Mouse (Mus musculus) liver (tissue): ENCODE data around the gene Casp2.

Experiments used
- DNase-seq: peaks from one replicate; pipeline ENCODE4 v3.0.0-alpha.2; 2020; ENCODE audit warnings: mixed read lengths

Gene Casp2

DNA sequence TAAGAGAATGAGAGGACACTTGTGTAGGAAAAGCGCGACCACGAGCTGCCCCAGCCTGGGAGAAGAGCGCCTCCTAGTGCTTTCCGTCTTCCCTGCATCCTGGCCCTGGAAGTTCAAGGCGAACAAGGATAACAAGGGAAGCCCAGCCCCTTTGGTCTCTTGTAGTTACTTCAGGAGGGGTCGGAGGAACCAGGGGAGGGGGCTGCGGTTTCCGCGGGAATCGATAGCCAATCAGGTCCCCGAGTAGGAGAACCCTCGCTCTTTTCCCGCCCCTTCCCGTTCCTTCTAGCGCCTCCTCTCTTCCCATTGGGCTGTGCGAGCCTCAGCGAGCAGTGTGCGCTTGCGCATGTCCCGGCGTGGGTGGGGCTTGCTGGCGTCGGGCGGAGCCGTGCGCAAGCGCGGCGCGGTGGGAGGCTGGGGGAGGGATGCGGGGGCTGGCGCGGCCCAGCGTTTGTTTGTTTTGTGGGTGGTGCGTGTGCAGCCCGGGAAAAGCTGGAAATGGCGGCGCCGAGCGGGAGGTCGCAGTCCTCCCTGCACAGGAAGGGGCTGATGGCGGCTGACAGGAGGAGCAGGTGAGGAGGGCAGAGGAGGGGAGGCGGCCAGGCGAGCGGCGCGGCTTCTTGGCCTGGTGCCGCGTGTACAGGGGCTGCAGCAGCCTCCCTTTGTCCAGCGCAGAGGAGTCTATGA lies at the start of gene Casp2:
Gene Casp2 (plus strand): TSS at position 360 of the 687 bp plus-strand sequence.
- DNase-seq: peak; percentile 98

DNA sequence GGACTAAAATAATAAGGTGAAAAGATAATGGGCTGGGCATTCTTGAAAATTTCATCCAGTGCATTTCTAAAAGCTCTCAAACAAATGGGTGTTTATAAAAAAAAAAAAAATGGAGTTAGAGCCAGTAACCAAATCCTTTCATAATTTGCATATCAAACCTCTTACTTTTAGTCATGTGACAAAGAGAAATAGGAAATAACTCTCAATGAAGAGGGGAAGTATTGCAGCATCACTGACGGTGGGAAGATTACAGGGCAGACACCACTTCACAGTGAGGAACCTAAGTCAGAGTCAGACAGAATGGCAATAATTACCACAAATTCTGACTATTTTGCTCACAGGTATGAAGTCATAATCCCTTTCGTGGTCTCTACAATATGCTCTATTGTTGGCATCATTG lies 49.8 kb upstream of the Casp2 start, which contains the start of gene Tas2r144:
Gene Tas2r144 (plus strand): TSS at position 301 of the 400 bp plus-strand sequence.
- DNase-seq: no peak

DNA sequence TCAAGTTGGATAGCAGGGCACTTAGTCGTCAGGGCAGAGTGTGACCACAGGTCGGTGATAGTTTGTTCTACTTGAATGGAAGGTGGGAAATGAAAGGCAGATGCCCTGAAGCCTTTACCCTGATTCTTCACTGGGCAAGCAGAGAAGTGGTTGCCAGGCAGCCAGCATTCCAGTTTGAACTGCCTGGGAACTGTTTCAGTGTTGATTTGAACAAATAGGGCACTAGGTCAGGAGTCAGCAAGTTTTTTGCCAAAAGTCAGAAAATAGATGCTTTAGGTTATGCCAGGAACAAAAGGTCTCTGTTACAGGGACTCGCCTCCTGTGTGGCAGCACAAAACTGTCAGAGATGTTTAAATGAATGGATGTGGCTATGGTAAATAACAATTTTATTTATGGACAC lies 42.5 kb upstream of the Casp2 start:
- DNase-seq: no peak

DNA sequence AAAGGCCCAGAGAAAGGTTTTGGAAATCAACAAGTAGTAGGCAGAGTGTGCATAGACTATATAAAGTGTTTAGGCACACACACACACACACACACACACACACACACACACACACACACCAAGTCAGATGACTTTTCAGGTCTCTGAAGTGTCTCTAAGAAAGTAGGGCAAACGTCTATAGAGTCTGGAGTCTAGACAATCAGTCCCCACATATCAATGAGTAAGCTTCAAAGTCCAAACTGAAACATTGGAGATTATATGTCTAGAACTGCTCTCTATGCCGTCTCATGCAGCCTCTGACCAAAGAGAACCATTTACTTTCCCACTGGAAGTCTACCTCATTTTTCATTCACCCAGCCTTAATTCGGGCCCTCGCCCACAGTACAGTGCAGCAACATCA lies 39.7 kb upstream of the Casp2 start:
- no peak for DNase-seq

DNA sequence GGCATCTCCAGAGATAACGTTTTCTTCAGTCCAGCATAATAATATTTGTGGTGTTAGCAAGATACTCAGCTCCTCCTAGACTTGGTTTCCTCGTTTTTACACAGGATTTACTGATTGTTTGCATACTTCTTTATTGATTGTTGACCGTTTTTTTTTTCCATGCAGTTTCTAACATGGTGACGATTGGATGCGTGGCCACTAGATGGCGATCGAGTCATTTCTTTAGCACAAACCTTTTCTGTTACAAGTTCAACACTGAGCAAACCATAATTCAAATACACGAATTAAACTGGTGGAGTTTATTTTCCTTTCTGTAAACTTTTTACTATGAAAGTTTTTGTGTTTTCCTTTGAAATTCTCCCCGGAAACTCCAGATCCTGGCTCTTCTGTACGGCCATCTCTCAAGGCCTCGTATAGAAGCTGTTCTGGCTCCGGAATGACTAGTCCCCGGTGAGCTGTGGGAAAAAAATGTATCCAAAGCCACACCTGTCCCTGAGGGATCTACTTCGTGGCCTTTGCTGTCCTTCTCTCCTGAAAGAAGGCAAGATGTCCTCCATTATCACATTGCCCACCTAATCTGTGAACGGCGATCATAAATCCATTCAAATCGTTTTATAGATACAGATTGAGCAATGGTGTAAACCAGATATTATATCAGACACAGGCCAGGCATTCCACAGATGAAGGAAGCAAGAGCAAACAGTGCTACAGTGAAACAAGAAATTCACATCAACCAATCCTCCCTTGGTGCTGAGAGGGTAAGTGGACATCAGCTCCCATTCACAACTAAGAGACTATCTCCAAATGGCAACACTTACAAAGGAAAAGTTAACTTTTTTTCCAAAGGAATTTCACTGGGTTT lies 37.3 kb upstream of the Casp2 start:
- peak; percentile 65 for DNase-seq

DNA sequence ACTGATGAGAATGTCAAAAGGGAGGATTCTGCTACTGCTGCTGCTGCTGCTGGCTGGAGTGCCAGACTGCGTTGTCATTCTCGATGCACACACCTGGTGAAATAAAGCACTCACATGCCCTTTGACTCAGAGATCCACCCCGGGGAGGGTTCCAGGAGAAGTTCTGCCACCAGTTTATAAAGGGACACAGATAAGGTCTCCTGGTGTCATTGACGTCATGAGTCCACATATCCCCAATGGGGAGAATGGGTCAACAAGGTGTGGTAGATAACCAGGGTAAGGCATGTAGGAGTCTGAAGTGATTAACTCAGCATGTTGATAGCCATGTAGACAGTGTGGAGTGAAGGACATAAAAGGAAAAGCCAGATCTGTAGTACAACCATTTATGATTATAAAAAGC lies 35.2 kb upstream of the Casp2 start:
- no peak for DNase-seq

DNA sequence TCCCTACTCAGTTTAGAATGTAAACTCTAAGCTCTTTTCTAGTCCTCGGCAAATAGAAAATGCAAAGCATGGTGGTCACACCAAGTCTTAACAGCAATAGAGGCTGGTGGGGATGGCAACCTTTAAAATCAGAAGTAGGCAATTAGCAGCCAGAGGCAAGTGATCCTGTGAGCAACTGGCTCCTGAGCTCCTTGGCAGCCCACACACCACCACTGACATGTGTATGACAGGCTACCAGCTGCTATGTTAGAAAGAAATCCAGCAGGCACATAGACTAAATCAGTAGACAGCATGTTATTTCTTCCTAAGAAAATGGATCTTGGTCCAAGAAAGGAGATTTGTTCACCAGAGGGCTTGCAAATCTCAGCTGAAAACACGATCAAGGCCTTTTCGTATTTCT lies 33.6 kb upstream of the Casp2 start:
- DNase-seq: no peak

DNA sequence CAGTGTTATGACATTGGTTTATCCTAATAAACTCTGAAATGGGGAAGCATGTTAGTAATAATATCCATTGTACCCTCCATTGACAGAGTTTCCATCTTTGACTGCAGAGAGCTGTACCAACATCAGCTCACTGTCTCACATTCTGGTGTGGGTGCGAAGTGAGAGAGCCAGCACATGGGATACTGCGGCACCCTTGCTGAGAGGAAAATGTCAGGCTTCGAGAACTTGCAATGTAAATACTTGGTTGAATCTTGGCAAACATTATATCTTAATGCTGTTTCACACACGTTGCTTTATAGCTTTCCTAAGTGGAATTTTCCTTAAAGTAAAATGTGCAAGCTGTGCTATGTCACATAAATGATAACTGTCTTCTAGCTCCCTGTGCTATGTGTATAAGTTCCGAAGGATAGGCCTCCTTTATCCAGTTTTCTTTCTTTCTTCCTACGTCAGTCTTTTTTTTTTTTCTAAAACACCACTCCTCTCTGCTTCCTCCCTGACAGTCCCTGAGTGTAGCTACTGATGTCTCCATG lies 27.4 kb upstream of the Casp2 start:
- no peak for DNase-seq

DNA sequence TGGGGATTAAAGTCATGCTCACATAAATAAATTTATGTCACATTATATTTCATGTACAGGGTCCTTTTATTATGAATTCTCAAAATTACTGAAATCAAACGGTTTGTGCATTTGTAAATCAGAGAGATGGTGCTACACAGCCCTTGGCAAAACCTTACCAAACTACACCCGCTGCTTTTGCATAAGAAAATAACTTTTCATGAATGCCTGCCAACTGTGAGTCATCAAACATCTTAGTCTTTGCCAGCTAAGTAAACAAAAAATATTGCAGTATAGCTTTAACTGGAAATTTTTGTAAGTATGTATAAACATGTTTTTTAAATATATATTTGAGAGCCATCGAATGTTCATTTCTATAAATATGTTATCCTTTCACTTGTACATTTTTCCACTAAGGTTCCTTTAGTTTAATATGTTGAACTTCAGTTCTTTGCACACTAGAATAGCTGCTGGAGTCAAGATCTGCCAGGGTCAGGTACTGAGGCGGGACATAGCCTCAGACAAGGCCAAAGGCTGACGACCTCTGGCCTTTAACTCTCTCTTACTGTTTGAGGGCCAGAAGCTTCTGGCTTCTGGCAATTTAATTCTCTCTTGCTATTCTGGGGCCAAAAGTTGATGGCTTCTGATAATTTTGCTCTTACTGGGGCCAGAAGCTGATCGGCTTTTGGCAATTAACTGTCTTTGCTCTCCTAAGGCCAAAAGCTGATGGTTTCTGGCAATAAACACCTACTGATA lies 23.3 kb upstream of the Casp2 start:
- no peak for DNase-seq

DNA sequence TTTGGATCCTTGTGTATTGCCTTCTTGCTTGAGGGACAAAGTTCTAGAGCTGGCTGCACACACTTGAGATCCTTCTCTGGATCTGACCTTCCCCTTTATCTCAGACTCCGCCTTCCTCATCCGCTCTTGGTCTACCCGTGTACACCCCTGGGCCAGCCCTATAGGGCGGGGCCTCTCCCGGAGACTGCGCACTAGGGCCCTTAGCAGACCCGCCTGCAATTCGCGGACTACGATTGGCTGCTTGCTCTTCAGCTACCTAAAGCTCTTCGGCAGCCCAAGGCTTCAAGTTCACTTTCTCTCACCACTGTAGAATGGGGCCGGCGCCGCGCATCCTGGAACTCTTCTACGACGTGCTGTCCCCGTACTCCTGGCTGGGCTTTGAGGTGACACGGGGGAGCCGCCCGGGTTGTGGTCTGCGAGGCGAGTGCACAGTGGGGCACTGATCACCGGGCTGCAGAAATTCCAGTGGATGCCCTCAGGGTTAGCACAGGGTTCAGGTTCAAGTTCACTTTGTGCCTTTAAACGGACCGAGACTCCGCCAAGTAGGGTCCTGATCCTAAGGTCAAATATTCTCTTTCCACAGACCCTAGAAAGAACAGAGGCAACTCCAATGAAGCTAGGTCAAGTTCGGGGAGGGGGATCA lies 19.0 kb upstream of the Casp2 start, which contains the start of gene Gstk1:
Gene Gstk1 (plus strand): TSS at position 225 of the 643 bp plus-strand sequence.
- peak; percentile 91 for DNase-seq

- peak; percentile 47 for DNase-seq
Measured at GRCm38 (mm10) chr6:42247173-42247572, 17.6 kb upstream of the Casp2 start.

GRCm38 (mm10) chr6:42247981-42248380 lies 16.8 kb upstream of the Casp2 start:
- DNase-seq: no peak

GRCm38 (mm10) chr6:42251791-42252190 lies 13.0 kb upstream of the Casp2 start:
- no peak for DNase-seq

GRCm38 (mm10) chr6:42253103-42253502 lies 11.7 kb upstream of the Casp2 start:
- DNase-seq: no peak

- DNase-seq: peak; percentile 78
Measured at GRCm38 (mm10) chr6:42257303-42257863, 7.4 kb upstream of the Casp2 start.

- no peak for DNase-seq
Measured at GRCm38 (mm10) chr6:42260430-42260829, 4.4 kb upstream of the Casp2 start.

- no peak for DNase-seq
Measured at GRCm38 (mm10) chr6:42261524-42262170, 3.1 kb upstream of the Casp2 start, which contains the start of gene Tmem139. Tmem139 (plus strand) TSS chr6:42261970.

DNA sequence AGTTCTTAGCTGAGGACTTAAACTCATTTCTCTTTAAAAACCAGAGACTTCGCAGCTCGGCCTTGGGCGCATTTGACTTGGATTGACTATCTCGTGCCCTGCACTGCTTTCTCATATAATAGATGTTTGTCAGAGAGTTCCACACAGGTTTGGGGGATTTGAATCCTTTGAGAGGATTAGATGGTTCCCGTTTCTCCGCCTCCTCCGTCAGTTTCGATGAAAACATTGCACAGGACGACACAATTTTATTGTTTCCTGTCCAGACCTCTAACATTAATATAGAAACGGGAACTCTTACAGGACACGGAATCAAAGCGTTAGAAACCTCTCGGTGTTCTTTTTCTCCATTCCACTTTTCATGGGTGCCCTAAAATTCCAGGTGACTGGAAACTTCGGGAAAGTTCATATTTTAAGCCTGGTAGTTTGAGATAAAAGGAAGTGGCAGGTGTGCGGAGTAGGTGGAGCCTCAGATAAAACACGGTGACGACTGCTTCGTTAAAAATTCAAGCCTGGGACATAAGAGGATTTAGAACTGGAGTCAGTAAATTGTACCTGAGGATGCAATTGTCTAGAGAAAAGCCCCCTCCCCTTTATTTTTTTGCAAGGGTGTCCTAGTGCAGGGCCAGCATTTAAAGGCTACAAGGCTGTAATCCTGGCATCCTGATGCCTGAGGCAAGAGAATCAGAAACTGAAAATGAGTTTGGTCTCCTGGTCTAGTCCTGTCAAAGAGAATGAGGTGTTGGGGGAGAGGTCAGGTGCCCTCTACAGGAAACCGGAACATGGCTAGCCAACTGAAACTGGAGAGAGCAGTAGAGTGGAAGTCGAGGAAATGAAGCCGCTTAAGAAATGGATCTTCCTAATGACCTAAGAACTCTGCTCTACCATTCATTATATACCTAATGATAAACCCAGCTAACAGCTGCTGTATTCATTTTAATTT lies 876 bp downstream of the Casp2 start:
- DNase-seq: peak; percentile 55

- no peak for DNase-seq
Measured at GRCm38 (mm10) chr6:42270817-42271216, 6.0 kb downstream of the Casp2 start.

GRCm38 (mm10) chr6:42276151-42276550 lies 11.4 kb downstream of the Casp2 start:
- no peak for DNase-seq
